Mouse (Mus musculus): ENCODE measurements around the gene Cyp2d11. TPM values are rescaled to one million over a fixed set of nuclear protein-coding genes. Genes with fewer than 3 reads are reported as not detected.
"Not testable (repeated sequence)": the region's sequence is repeated elsewhere in the genome, so short reads cannot be mapped to it uniquely, and the experiment has no call there.

Gene Cyp2d11
- total RNA-seq, 4 experiments from 2014 or later, result 0.18 to 0.24 TPM; not detected in 2

- peak; percentile 32 to 57 for DNase-seq (ENCODE audit: low spot score in 2 of 2)
Measured at GRCm38 (mm10) chr15:82379871-82380713, 13.7 kb downstream of the Cyp2d11 start, which contains the start of gene Cyp2d22. TSS of gene Cyp2d22 (minus strand) at chr15:82380260.

- DNase-seq (ENCODE audit: low spot score in 2 of 2), result no peak
Measured at GRCm38 (mm10) chr15:82379511-82379870, 14.3 kb downstream of the Cyp2d11 start.

- DNase-seq (ENCODE audit: low spot score in 2 of 2), result no peak
Measured at GRCm38 (mm10) chr15:82378261-82379180, 15.3 kb downstream of the Cyp2d11 start.

- DNase-seq (ENCODE audit: low spot score in 2 of 2), result no peak
Measured at GRCm38 (mm10) chr15:82377701-82378100, 16.1 kb downstream of the Cyp2d11 start.

- peak; percentile 61 to 71 for DNase-seq (ENCODE audit: low spot score in 2 of 2)
Measured at GRCm38 (mm10) chr15:82376393-82377138, 17.3 kb downstream of the Cyp2d11 start.

- no peak for DNase-seq (ENCODE audit: low spot score in 2 of 2)
Measured at GRCm38 (mm10) chr15:82375855-82376254, 18.0 kb downstream of the Cyp2d11 start.

GRCm38 (mm10) chr15:82374437-82374836 lies 19.4 kb downstream of the Cyp2d11 start:
- DNase-seq (ENCODE audit: low spot score in 2 of 2), result no peak

GRCm38 (mm10) chr15:82372991-82373390 lies 20.8 kb downstream of the Cyp2d11 start:
- DNase-seq (ENCODE audit: low spot score in 2 of 2), result no peak

GRCm38 (mm10) chr15:82372446-82372845 lies 21.4 kb downstream of the Cyp2d11 start:
- DNase-seq (ENCODE audit: low spot score in 2 of 2), result no peak

- no peak for DNase-seq (ENCODE audit: low spot score in 2 of 2)
Measured at GRCm38 (mm10) chr15:82368851-82369250, 25.0 kb downstream of the Cyp2d11 start.

- DNase-seq (ENCODE audit: low spot score in 2 of 2), result no peak
Measured at GRCm38 (mm10) chr15:82368146-82368545, 25.7 kb downstream of the Cyp2d11 start.

GRCm38 (mm10) chr15:82364561-82364960 lies 29.3 kb downstream of the Cyp2d11 start:
- DNase-seq (ENCODE audit: low spot score in 2 of 2), result not testable (repeated sequence)

GRCm38 (mm10) chr15:82363801-82364200 lies 30.0 kb downstream of the Cyp2d11 start:
- DNase-seq (ENCODE audit: low spot score in 2 of 2), result not testable (repeated sequence)

GRCm38 (mm10) chr15:82362234-82362633 lies 31.6 kb downstream of the Cyp2d11 start:
- DNase-seq (ENCODE audit: low spot score in 2 of 2), result no peak

- peak; percentile 59 to 67 for DNase-seq (ENCODE audit: low spot score in 2 of 2)
Measured at GRCm38 (mm10) chr15:82361459-82362018, 32.3 kb downstream of the Cyp2d11 start.

- no peak for DNase-seq (ENCODE audit: low spot score in 2 of 2)
Measured at GRCm38 (mm10) chr15:82358431-82359260, 35.2 kb downstream of the Cyp2d11 start.

GRCm38 (mm10) chr15:82354126-82354945 lies 39.5 kb downstream of the Cyp2d11 start, which contains the start of gene Ndufa6:
TSS of gene Ndufa6 (minus strand) at chr15:82354322.
- DNase-seq (ENCODE audit: low spot score in 2 of 2), result peak; percentile 91 to 96

- no peak for DNase-seq (ENCODE audit: low spot score in 2 of 2)
Measured at GRCm38 (mm10) chr15:82353745-82354113, 40.1 kb downstream of the Cyp2d11 start.

GRCm38 (mm10) chr15:82353078-82353744 lies 40.6 kb downstream of the Cyp2d11 start:
- DNase-seq (ENCODE audit: low spot score in 2 of 2), result no peak
